In the genomic region with DNA sequence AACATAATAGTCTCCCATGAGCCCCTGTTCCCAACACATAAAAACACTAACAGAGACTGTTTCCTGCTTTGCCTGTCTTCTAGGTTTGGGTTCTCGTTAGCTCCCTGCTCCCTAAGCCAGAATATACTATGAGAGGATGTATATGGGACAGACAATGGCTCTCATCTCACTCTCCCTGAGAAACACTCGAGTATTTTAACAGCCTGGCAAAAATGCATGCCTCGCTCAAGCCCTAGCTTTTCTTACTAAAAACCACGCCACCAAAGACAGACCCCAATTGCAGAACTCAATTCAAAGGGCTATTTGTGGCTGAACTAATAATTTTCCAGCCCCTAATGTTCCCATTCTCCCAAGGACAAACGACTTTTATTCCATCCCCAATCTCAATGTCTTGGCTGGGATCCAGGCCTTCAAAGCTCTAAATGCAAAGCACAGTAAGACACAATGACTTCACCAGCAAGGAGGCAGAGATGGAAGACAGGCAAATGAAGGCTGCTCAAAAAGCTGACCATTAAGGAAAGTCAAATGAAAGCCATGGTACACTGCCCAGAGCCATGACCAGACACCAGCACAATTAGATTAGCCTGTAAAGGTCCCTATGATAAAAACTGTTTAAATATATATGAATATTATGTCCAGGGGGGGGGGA, we compare ENCODE assay signal across 18 mouse cellular contexts.
A peak's percentile ranks its signal among the peaks of the same experiment; 100 is the strongest.
DNase-seq lines count a peak whose midpoint lies in the region; ATAC-seq and TF ChIP-seq lines count a peak whose summit lies in the region.
"Had no signal": no experiment of that assay in that cellular context is flagged by ENCODE, and none has a peak within 500 bp of the region (broad histone marks: within the 10 kb centered on the region; RNA-seq: fewer than 3 reads in every experiment).

No protein-coding gene starts in this region.

- no peaks in the 10 kb centered on the region for H3K27me3 ChIP-seq in embryonic facial prominence, embryonic 14.5 days (replicated peaks; ENCODE audit: control insufficient read depth, insufficient read depth, low read length)
- H3K27me3 ChIP-seq in embryonic facial prominence, embryonic 10.5 days (replicated peaks; ENCODE audit: low read depth, poor library complexity, severe bottlenecking): no peaks in the 10 kb centered on the region
- no peaks in the 10 kb centered on the region for H3K27me3 ChIP-seq in lung, embryonic 14.5 days (ENCODE audit: insufficient read depth, low read length)
- H3K27me3 ChIP-seq in hindbrain, postnatal 0 days (ENCODE audit: insufficient read depth, low read length): no peaks in the 10 kb centered on the region
- H3K27me3 ChIP-seq: embryonic facial prominence, embryonic 12.5 days; limb, embryonic 15.5 days had no signal

- peaks cover 10% of the 10 kb centered on the region; the same call in 1 of the 2 replicates for H3K9me3 ChIP-seq in embryonic facial prominence, embryonic 14.5 days (ENCODE audit: control insufficient read depth, low read length)
- H3K9me3 ChIP-seq in embryonic facial prominence, embryonic 10.5 days: peaks cover 5% of the 10 kb centered on the region; the same call in 1 of the 2 replicates
- H3K9me3 ChIP-seq in lung, embryonic 14.5 days (ENCODE audit: low read depth, low read length): no peaks in the 10 kb centered on the region
- 0 out of 2 replicates have a peak, but pooled peaks cover 5% of the 10 kb centered on the region for H3K9me3 ChIP-seq in hindbrain, postnatal 0 days (ENCODE audit: low read length)
- H3K9me3 ChIP-seq: limb, embryonic 15.5 days had no signal

- no peaks in the 10 kb centered on the region for H3K4me1 ChIP-seq in embryonic facial prominence, embryonic 14.5 days (ENCODE audit: control insufficient read depth, insufficient read depth, low read length)
- H3K4me1 ChIP-seq in embryonic facial prominence, embryonic 10.5 days: peaks cover 9% of the 10 kb centered on the region; the same call in 1 of the 2 replicates
- H3K4me1 ChIP-seq in lung, embryonic 14.5 days (ENCODE audit: insufficient read depth): no peaks in the 10 kb centered on the region
- H3K4me1 ChIP-seq in hindbrain, postnatal 0 days (ENCODE audit: insufficient read depth, low read length): no peaks in the 10 kb centered on the region
- H3K4me1 ChIP-seq: limb, embryonic 15.5 days had no signal

- TF ChIP-seq POLR2A in brain, embryonic 14.5 days (IDR thresholded peaks at IDR 0.05; ENCODE audit: borderline replicate concordance, extremely low read depth, insufficient read depth, insufficient read length, poor library complexity, severe bottlenecking): no peak

- H3K9ac ChIP-seq in embryonic facial prominence, embryonic 14.5 days (ENCODE audit: low read depth, low read length): no peak overlapping the region
- no peak overlapping the region for H3K9ac ChIP-seq in lung, embryonic 14.5 days
- no peak overlapping the region for H3K9ac ChIP-seq in hindbrain, postnatal 0 days (replicated peaks; ENCODE audit: low read length)
- H3K9ac ChIP-seq: embryonic facial prominence, embryonic 12.5 days; limb, embryonic 15.5 days had no signal

- no peak overlapping the region for H3K27ac ChIP-seq in embryonic facial prominence, embryonic 14.5 days (replicated peaks; ENCODE audit: low read depth, low read length)
- H3K27ac ChIP-seq in embryonic facial prominence, embryonic 10.5 days (replicated peaks): no peak overlapping the region
- no peak overlapping the region for H3K27ac ChIP-seq in lung, embryonic 14.5 days (ENCODE audit: low read depth)
- no peak overlapping the region; the same call in 1 of the 2 replicates for H3K27ac ChIP-seq in hindbrain, postnatal 0 days
- H3K27ac ChIP-seq: embryonic facial prominence, embryonic 12.5 days; limb, embryonic 15.5 days had no signal

- no peak overlapping the region for H3K4me3 ChIP-seq in embryonic facial prominence, embryonic 14.5 days (ENCODE audit: low read depth, low read length)
- H3K4me3 ChIP-seq in embryonic facial prominence, embryonic 10.5 days: no peak overlapping the region
- H3K4me3 ChIP-seq in lung, embryonic 14.5 days (ENCODE audit: low read depth, low read length): no peak overlapping the region
- no peak overlapping the region for H3K4me3 ChIP-seq in hindbrain, postnatal 0 days (ENCODE audit: low read length)
- H3K4me3 ChIP-seq: embryonic facial prominence, embryonic 12.5 days; limb, embryonic 15.5 days had no signal

- WGBS in embryonic facial prominence, embryonic 14.5 days: 80% methylated on average over 5 of the region's 5 CpGs
- 89% methylated on average over 5 of the region's 5 CpGs for WGBS in embryonic facial prominence, embryonic 10.5 days
- WGBS in lung, embryonic 14.5 days: 78% methylated on average over 5 of the region's 5 CpGs
- 57% methylated on average over 5 of the region's 5 CpGs for WGBS in hindbrain, postnatal 0 days

- TF ChIP-seq CTCF in lung, embryonic 14.5 days (IDR thresholded peaks at IDR 0.05; ENCODE audit: low read depth): no peak
- no peak for TF ChIP-seq CTCF in brain, embryonic 14.5 days (IDR thresholded peaks at IDR 0.05; ENCODE audit: borderline replicate concordance, extremely low read depth, insufficient read depth, insufficient read length)
- no peak for TF ChIP-seq CTCF in hindbrain, postnatal 0 days (IDR thresholded peaks at IDR 0.05; ENCODE audit: low read depth)

- H3K4me2 ChIP-seq in embryonic facial prominence, embryonic 14.5 days (ENCODE audit: low read depth, low read length): no peak overlapping the region
- H3K4me2 ChIP-seq in lung, embryonic 14.5 days: no peak overlapping the region
- no peak overlapping the region for H3K4me2 ChIP-seq in hindbrain, postnatal 0 days (ENCODE audit: low read depth, low read length)
- H3K4me2 ChIP-seq: embryonic facial prominence, embryonic 12.5 days; limb, embryonic 15.5 days had no signal

- peak; percentile 24 for DNase-seq in embryonic facial prominence, embryonic 14.5 days (ENCODE audit: low spot score)
- DNase-seq in embryonic facial prominence, embryonic 10.5 days (ENCODE audit: low spot score): no peak
- peak; percentile 29 for DNase-seq in lung, embryonic 14.5 days
- DNase-seq in lung, postnatal 4 days: no peak
- peak; percentile 90 for DNase-seq in brain, embryonic 14.5 days (ENCODE audit: low read depth)
- DNase-seq in hindbrain, postnatal 0 days (ENCODE audit: low spot score): peak; percentile 53
- no peak for DNase-seq in layer of hippocampus, postnatal 36 days
- DNase-seq in cerebellum, postnatal 4 days (ENCODE audit: low spot score in 2 of 2): no peak
- DNase-seq: adrenal gland, adult 8-10 months; cerebellum, adult 11-12 months; cerebellum, postnatal 36 days; heart, postnatal 4 days; kidney, adult 18-20 months; kidney, postnatal 14 days; right cerebral cortex, postnatal 25 days; thymus, postnatal 4 days had no signal

- H3K36me3 ChIP-seq in embryonic facial prominence, embryonic 14.5 days (ENCODE audit: control insufficient read depth, insufficient read depth, low read length): no peaks in the 10 kb centered on the region
- peaks cover 8% of the 10 kb centered on the region for H3K36me3 ChIP-seq in embryonic facial prominence, embryonic 10.5 days (replicated peaks)
- no peaks in the 10 kb centered on the region for H3K36me3 ChIP-seq in lung, embryonic 14.5 days (ENCODE audit: insufficient read depth)
- no peaks in the 10 kb centered on the region for H3K36me3 ChIP-seq in hindbrain, postnatal 0 days (ENCODE audit: insufficient read depth, low read length)
- H3K36me3 ChIP-seq: embryonic facial prominence, embryonic 12.5 days had no signal

- ATAC-seq in embryonic facial prominence, embryonic 14.5 days (ENCODE audit: low read depth): no peak
- ATAC-seq in lung, embryonic 14.5 days (ENCODE audit: insufficient read depth): peak; percentile 35; the same call in 1 of the 2 replicates
- ATAC-seq in hindbrain, postnatal 0 days: 0 out of 2 replicates have a peak, but pooled peaks have one; percentile 21

Comparison
In these comparisons a context has a peak if more than half of its experiments do, and no peak if none do; other contexts are left out.
1. DNase-seq: peak in embryonic facial prominence, embryonic 14.5 days (single experiment), lung, embryonic 14.5 days (single experiment), brain, embryonic 14.5 days (single experiment) and hindbrain, postnatal 0 days (single experiment); none in embryonic facial prominence, embryonic 10.5 days (single experiment), lung, postnatal 4 days (0 of 2), layer of hippocampus, postnatal 36 days (0 of 2) and cerebellum, postnatal 4 days (0 of 2).